Mouse (Mus musculus) effector memory CD4-positive, alpha-beta T cell, adult 5 months (primary cell): ENCODE data around the gene Sbpl. TPM values are rescaled to one million over a fixed set of nuclear protein-coding genes. Genes with fewer than 3 reads are reported as not detected.

Source experiments
- polyA plus RNA-seq: library from polyadenylated mRNA; unstranded; fragments of 100-300 nt; shearing (Covaris generic); gene quantifications from one replicate; pipeline ENCODE4 v1.2.1, GENCODE M21; 2017

Gene Sbpl
- not detected for polyA plus RNA-seq

GRCm38 (mm10) chr17:23955174-23955573 lies at the start of gene Sbpl:
Sbpl (minus strand) TSS chr17:23955274.

DNA sequence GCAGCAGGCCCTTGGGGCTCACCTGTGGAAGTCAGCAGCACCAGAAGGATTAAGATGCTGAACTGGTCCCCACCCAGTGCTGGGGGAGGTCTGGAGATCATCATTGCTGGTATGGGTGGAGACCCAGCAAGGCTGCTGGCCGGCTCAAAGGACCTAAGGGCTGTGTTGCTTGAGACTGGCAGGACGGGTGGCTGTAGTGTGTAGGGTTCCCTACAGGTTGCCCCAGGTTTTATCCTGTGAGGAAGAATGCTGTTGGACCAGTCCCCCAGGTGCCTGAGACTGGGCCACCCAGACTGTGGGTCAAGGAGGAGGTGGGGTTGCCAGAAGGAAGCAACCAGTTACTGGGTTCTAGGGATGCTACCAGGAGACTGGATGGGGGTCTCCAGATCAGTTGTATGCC lies 42.8 kb upstream of the Sbpl start, which contains the start of gene Prss22:
Gene Prss22, minus strand, starts transcription at position 200 of the 400 bp plus-strand sequence.

GRCm38 (mm10) chr17:23980297-23980909 lies 25.3 kb upstream of the Sbpl start, which contains the start of gene Prss30:
Prss30 (minus strand) TSS chr17:23980566.

DNA sequence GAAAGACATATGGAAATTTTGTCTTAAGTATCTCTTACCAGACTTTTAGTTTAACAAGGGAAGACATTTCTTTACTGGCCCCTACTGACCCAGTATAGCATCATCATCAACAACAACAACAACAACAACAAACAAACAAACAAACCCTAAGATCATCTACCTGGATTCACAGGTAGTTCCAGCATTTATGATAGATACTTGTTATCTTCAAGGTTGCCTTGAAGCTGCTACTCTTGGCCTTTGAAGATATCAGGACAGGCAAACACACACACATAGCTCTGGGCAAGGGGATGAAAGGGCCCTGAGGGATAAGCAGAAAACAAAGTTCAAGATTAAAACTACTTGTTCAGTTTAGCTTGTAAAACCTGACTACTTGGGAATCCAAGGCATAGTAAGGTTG lies 13.7 kb downstream of the Sbpl start, which contains the start of gene Sbp:
Gene Sbp, plus strand, starts transcription at position 301 of the 400 bp plus-strand sequence.

GRCm38 (mm10) chr17:23917158-23917557 lies 37.9 kb downstream of the Sbpl start, which contains the start of gene Dcpp3:
Dcpp3 (plus strand) TSS chr17:23917458.

Other genes starting within 250 kb of the Sbpl start
- gene 1520401A03Rik, start 232.5 kb downstream of the Sbpl start, polyA plus RNA-seq = not detected
- 51.3 TPM for gene Pkmyt1, start 228.9 kb downstream of the Sbpl start, polyA plus RNA-seq
- gene Paqr4, start 214.4 kb downstream of the Sbpl start, polyA plus RNA-seq = 3.1 TPM
- gene Kremen2, start 209.4 kb downstream of the Sbpl start, polyA plus RNA-seq = 2.4 TPM
- gene Flywch1, start 183.7 kb downstream of the Sbpl start, polyA plus RNA-seq = 25.6 TPM
- 1.7 TPM for gene Flywch2, start 169.2 kb downstream of the Sbpl start, polyA plus RNA-seq
- 1,161 TPM for gene Srrm2, start 164.7 kb downstream of the Sbpl start, polyA plus RNA-seq
- 389 TPM for gene Elob, start 126.1 kb downstream of the Sbpl start, polyA plus RNA-seq
- gene Prss33, start 119.2 kb downstream of the Sbpl start, polyA plus RNA-seq = not detected
- not detected for gene Prss32, start 111.4 kb downstream of the Sbpl start, polyA plus RNA-seq
- 3.6 TPM for gene Prss41, start 111.1 kb downstream of the Sbpl start, polyA plus RNA-seq
- gene Prss21, start 87.2 kb downstream of the Sbpl start, polyA plus RNA-seq = not detected
- gene Dcpp1, start 74.4 kb downstream of the Sbpl start, polyA plus RNA-seq = not detected
- gene Dcpp2, start 74.4 kb downstream of the Sbpl start, polyA plus RNA-seq = not detected
- not detected for gene Dcpp3, start 37.8 kb downstream of the Sbpl start, polyA plus RNA-seq
- gene Sbp, start 13.6 kb downstream of the Sbpl start, polyA plus RNA-seq = not detected
- 1.9 TPM for gene Prss30, start 25.3 kb upstream of the Sbpl start, polyA plus RNA-seq
- gene Prss22, start 42.8 kb upstream of the Sbpl start, polyA plus RNA-seq = not detected
- gene Prss27, start 82.9 kb upstream of the Sbpl start, polyA plus RNA-seq = not detected
- 22.5 TPM for gene Kctd5, start 118.2 kb upstream of the Sbpl start, polyA plus RNA-seq
- gene Pdpk1, start 195.7 kb upstream of the Sbpl start, polyA plus RNA-seq = 63.9 TPM
- 18.6 TPM for gene Amdhd2, start 208.5 kb upstream of the Sbpl start, polyA plus RNA-seq
- gene Atp6v0c, start 214.4 kb upstream of the Sbpl start, polyA plus RNA-seq = 449 TPM